Mouse (Mus musculus) frontal cortex, postnatal 14 days (tissue): ENCODE data around the gene Cd300lg.
A peak's percentile ranks its signal among the peaks of the same experiment; 100 is the strongest.

ENCODE experiments used
- DNase-seq, 2 experiments: peaks; one replicate each; pipeline ENCODE4 v3.0.0; 2022; ENCODE audit warnings: low spot score in 2 of 2

Gene Cd300lg

DNA sequence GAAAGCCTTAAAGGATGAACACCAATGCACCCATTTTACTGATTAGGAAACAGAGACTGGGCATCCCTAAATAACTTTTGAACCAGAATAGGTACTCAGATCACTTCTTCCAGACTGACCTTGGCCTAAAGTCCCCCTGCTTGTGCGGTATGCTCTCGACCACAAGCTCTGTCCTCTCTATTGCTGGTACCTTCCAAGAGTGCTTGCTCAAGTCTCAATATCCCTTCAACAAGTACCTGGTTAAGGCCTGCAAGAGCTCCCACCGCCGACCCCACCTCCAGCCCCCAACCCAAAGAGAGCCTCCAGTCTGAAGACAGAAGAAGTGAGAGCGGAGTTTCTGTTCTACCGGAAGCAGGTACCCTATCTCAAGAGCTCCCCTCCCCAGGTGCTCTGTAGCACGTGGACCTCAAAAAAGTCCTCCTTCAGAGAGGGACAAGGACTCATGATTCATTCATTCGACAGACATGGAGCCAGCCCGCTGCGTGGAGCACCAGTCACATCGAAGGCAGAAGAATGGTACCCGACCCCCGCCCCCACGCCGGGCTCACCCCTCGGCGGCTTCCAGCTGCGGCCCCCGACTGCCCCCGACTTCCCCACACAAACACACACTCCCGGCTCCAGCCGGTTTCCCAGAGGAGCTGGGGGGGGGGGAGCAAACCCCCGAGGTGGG lies 15.2 kb upstream of the Cd300lg start:
- no peak for DNase-seq

DNA sequence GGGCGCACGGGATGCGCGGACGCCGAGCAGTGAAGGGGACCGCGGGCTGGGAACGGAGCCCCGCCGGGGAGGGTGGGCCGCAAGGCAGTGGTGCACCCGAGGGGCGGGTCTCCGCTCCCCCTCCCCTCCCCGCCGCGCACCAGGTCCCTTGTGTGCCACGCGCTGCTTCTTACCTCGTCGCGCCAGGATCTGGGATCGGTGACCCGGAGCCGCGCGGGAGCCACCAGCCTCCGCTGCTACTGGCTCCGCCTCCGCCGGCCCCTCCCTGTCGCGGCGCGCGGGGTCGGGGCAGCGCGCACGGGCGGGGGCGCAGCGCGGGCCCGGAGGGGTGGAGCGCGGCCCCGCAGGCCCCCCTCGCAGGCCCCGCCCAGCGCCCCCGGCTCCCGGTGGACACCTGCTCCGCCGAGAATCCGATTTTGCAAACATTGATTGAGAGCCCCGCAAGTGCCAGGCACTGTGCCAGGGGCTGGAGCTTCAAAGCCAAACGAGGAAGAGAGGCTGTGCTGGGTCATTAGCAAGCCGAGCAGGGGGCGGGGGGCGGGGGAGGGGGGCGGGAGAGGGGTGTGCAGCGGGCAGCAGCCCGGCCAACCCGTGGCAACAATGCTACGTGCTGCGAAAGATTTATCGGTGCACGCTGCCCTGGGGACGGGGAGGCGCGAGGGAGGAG lies 14.5 kb upstream of the Cd300lg start:
- peak in 1 of 2 experiments; percentile 44 for DNase-seq

DNA sequence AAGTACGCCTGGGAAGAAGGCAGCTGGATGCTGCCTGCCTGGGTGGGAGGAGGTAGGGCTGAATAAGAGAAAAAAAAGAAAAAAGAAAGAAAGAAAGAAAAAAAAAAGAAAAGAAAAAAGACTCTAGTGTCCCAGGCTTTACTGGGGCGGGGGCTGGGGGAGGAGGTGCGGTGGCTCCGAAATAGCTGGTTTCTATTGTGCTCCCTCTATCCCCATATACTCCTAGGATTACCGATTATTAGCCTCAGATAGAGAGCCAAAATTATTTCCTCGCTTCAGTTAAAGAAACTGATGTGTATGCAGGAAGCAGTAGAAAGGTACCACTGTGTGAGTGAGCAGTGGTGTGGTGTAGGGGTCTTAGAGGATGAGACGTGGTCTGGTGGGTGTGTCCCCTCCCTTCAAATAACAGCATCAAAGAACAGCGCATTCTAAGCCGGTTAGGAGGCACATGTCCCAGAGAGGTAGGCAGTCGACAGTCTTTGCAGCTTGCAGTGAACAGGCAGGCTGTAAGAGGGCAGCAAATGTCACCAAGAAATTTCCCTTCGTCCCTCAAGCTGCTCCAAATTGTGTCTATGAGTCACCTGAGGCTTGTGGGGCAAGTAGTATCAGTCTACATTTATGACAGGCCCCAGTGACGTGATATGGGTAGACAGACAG lies 13.8 kb upstream of the Cd300lg start:
- DNase-seq, result no peak

DNA sequence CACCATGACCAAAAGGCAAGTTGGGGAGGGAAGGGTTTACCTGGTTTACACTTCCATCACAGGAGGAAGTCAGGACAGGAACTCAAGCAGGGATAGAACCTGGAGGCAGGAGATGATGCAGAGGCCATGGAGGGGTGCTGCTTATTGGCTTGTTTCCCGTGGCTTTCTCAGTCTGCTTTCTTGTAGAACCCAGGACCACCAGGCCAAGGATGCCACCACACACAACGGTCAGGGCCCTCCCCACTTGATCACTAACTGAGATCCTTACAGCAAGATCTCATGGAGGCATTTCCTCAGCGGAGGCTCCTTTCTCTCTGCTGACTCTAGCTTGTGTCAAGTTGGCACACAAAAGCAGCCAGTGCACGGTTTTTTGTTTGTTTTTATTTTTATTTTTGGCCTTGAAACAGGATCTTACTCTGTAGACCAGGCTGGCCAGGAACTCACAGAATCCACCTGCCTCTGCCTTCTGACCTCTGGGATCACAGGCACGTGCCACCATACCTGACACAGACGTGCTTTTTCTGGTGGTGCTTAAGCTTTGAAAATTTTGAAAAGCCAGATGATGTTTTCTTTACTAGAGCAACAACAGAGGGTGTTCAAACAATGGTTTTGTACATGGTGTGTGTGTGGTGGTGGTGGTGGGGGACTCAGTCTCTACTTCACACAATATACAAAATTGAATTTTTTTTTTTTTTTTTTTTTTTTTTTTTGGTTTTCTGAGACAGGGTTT lies 13.1 kb upstream of the Cd300lg start, which contains the start of gene Mpp3:
Mpp3 (minus strand) TSS at position 375 of the 730 bp plus-strand sequence.
- DNase-seq, result no peak

DNA sequence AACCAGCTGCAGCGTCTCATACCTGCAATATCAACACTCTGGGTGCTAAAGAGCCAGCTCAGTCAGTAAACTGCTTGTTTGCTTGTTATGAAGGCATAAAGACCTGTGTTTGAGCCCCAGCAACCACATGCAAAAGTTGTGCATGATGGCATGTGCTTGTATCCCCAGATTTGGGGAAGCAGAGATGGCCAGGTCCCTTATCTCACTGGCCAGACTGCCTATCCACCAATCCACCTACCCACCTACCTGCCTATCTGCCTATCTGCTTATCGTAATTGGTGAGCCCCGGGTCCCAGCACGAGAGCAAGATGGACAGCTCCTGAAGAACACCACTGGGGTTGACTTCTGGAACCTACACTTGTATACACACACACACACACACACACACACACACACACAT lies 12.0 kb upstream of the Cd300lg start:
- DNase-seq, result no peak

DNA sequence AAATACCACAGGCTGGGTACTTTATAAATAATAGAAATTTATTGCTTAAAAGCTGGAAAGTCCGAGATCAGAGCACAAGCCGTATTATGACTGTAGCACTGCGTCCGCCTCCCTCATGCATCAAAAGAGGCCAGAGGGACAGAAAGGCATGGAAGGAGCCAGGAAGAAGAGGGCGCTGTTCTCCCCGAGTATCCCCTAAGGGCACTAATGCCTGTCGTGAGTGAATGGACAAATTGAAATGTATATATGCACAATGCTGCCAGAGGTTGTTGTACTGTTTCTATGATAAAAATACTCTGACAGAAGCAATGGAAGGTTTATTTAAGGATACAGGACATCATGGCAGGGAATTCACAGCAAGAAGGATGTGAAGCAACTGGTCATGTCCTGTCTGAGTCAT lies 11.3 kb upstream of the Cd300lg start:
- DNase-seq, result no peak

DNA sequence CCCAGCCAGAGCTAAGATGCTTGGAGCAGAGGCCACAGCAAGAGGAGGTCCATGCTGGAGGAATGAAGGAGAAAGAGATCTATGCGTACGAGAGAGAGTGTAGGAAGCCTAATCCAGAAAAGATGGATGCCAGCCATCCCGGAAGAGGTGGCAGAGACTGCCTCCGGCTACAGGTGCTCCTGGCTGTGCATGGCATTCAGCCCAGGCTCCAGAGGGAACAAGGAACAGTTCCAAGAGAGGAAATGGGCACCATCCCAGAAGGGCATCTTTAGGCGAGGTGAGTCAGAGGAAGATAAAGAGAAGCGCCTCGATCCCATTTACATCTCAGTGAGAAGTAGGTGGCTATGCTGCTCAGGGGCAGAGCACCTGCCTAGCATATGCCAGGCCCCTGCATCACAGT lies 10.2 kb upstream of the Cd300lg start:
- DNase-seq, result no peak

DNA sequence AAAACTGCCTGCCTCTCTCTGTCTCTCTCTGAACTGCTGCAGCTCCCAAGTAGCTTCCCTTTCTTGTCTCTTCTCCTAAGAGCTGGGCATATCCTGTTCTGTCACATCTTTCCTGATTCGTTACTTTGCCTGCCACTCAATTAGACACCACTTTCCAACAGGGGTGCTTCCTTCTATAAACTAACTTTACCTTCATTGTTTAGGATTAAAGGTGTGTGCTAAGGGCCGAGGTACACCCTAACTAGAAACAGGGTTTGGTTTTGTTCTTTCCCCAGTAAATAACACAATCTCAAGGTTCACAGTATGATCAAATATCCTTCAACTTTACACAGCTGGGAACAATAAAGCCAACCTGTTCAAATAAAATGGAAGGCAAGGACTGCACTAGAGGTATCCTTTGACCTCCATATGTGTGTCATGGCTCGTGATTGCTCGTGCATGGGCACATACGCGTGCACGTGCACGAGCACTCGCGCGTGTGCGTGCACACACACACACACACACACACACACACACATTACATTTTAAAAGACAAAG lies 8.2 kb upstream of the Cd300lg start:
- DNase-seq, result no peak

DNA sequence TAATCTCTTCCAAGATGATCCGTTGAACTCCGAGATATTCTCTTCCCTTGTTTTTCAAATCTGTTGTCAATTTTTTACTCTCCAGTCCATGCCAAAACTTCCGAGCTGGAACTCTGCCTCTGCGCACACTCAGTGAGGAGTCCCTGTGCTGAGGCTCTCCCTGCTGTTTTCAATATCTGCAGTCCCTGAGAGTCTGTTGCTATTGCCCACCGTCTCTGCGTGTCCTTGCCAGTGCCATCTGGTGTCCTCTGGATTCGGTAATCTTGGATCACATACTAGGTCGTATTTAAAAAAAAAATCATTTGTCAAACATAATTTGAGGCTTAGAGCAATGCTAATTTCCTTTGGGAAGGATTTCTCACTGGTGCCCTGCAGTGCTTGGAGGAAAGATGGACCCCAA lies 6.4 kb upstream of the Cd300lg start:
- DNase-seq, result no peak

DNA sequence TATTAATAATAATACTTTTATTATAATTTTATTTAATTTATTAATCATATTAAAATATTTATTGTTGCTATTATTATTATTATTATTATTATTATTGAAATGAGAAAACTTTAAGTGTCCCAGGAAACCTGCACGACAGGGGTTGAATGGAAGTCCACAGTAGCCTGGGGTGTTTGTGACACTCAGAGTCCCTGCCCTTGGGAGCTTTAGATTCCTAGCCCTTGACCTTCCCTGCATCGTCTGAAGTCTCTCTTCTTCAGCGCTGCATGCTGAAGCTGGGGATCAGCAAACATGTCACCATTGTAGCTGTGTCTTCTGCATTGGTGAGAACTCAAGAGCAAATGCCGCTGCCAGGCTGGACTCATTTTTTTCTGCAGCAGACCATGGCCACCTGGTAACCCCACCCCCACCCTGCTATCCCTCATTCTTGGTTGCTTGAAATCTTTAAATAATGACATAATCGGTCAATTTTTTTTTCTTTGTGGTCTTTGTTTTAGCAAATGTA lies 5.8 kb upstream of the Cd300lg start:
- no peak for DNase-seq

DNA sequence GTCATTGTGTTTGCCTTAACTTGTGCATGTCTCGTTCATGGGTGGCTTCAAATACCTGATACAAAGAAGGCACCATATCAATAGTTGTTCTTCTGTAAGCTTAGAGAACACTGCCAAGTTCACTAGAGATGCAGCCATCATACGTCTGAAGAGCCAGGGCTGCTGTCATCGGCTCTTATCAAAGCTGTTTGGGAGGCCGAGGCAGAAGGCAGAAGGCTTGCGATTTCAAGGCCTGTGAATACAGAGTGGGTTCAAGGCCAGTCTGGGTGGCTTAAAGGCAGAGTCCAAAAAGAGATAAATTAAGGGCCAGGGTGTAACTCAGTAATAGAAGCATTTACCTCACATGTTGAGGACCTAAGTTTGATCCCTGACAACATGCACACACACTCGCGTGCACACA lies 5.0 kb upstream of the Cd300lg start:
- no peak for DNase-seq

DNA sequence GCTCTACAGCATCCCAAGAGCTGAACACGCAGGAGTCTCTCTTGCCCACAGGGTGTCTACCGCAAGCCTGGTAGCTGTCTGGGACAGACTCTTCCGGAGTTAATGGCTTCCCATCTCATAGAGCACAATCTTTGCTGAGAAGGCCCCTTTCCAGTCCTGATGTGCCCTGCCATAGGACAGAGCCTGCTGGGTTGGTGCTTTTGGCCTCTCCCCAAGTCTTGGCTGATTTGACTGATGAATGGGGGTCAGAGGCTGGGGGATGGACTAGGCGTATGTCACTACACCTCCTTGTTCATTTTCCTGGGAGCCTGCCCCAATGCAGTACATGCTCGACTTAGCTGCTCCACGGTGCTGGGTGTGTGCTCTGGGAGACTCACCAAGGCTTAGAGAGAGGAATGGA lies 3.5 kb upstream of the Cd300lg start:
- no peak for DNase-seq

DNA sequence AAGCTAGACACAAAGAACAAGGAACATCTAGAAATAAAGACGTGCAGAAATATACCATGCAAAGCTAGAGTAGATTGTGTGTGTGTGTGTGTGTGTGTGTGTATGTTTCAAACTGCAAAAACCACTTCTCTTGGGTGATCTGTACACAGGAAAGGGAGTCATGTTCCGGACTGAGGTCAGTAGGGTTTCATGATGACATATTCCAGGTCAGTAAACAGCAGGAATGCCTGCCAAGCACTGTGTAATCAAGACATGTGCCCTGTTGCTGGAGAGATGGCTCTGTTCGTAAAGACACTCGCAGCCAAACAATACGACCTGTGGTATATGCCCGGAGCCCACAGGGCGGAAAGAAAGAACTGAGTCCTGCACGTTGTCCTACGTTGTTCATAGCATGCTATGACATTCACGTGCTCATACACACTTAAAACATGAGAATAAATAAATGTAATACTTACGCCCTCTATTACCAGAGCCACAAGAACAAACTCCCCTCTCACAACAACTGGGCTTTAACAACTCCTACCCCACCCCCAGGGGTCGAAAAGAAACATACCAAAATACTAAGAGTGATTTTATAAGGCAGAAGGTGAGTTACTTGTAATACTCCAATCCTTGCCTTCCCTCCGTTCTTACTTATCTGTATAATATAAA lies 1.7 kb upstream of the Cd300lg start:
- no peak for DNase-seq

DNA sequence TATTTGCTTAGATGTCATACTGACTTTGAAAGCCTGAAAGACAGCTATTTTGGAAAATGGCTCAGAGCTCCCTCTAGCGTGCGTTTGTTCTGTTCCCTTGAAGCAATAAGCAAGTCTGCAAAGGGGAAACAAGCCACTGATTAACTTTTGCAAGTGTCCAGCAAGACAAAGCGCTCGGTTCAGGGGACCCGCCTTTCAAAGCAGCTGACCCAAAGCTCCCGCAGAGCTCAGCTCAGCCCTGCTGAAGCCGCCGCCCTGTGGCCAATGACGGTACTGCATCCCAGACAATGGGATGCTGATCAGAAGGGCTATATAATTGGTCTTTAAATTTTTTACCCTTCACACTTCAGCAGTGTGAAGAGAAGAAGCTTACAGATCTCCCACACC lies 1.2 kb upstream of the Cd300lg start:
- peak in 1 of 2 experiments; percentile 68 for DNase-seq

DNA sequence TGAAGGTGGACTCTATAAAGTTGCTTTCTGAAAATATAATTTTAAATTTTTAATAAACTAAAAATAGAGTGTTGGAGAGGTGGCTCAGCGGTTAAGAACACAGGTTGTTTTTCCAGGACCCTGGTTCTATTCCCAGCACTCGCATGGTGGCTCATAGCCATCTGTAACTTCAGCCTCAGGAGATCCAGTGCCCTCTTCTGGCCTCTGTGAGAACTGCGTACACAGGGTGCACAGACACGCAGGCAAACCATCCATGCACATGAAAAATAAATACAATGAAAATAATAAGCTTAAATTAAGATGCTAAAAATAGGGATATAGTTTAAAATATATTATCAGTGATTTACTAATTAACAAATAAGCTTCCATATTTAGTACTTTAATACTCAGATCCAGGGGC lies 663 bp upstream of the Cd300lg start:
- no peak for DNase-seq

DNA sequence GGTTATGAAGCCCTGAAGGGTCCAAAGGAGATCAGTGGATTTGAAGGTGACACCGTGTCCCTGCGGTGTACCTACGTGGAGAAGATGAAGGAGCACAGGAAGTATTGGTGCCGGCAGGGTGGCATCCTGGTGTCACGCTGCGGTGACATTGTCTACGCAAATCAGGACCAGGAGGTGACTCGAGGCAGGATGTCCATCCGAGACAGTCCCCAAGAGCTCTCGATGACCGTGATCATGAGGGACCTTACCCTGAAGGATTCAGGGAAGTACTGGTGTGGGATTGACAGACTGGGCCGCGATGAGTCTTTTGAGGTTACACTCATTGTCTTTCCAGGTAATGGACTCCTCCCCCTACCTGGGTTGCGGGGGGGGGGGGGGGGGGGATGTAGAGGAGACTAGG lies 1.7 kb downstream of the Cd300lg start:
- no peak for DNase-seq

DNA sequence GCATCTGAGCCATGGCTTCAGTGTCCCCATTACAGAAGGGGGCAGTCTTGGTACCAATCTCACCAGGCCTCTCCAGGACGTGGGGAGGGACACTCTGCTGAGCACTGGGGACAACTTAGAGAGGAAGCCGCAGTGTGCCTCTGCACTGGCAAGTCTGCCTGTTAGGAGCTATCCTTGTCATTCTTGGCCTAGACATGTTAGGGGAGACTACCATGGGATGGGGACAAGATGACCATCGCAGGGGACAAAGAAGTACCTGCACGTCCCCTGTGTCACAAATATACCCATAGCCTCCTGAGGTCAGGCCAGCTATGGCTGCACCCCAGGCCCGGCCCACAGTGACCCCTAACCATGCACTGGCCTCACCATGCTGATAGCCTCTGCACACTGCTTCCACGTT lies 2.1 kb downstream of the Cd300lg start:
- DNase-seq, result no peak

DNA sequence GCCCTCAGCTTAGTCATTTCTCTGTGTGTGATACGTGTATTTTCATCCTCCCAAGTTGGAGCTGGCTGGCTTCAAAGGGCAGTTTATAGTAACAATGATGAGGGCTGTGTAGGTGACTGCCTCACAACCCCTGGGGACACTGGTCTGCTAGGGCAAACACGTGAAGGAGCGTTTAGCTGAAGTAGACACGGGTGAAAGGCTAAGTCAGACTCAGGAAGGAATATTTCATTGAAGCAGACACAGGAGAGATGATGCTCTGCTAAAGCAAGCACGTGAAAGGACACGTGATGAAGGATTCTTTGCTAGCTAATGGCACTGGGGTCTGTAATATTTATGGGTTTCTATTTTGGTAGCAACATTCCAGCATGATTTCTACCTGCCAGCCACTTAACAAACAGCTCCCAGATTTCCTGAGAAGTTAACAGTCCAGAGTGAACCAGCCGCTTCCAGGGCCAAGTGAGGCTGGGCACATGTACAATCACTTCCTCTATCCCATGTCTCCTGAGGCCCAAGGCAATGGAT lies 3.4 kb downstream of the Cd300lg start:
- no peak for DNase-seq

DNA sequence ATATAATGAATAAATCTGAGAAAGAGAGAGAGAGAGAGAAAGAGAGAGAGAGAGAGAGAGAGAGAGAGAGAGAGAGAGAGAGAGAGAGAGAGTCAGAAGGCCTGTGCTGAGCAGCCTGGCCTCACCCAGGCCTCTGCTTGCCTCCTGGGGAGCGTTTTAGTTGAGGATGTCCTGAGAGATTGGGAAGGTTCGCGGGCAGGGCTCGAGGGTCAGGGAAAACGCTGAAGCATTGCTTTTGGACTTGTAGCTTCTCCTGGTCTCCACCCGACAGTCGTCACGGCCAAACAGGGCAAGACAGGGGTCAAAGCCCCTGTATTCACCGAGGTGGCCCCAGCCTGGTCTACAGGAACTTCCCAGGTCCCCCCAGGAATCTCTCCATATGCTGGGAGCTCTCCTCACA lies 5.3 kb downstream of the Cd300lg start:
- no peak for DNase-seq

DNA sequence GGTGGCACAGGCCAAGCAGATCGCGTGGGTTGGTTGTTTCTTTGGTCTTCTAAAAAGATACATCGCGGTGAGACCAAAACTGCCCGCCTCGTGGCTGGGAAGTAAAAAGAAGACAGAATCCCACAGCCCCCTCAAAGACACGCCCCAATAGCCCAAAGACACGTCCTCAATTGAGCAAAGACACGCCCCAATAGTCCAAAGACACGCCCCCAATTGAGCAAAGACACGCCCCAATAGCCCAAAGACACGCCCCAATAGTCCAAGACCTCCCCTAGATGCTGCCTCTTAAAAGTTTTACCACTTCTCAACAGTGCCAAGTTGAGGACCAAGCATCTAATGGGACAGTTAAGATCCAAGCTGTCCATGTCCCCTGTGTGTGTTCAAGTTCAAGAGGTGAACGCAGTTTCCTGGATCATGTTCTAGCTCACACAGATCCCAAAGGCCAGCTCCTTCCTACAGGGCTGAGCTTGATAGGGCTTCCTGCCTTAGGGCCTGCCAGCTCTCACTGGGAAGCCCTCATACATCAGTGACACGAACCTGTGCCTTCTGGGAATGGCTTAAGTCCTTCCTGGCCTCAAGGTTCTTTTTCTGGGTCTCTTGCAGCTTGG lies 8.7 kb downstream of the Cd300lg start:
- no peak for DNase-seq

DNA sequence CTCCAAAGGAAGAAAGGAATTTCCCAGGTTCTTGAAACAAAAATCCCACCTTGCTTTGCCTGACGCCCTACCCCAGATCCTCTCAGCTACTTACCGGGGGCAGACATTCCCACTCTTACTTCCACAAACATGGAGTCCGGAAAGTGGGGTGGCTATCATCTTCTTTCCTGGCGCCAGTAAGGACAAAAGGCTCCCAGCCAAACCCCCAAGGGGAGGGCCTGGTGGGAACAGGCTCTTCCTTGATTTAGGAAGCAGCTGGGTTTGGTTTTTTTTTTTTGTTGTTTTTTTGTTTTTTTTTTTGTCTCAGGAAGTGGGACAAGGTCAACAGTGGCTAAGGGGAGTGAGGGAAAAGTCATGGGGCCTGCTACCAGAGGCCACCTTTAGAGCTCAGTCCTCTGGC lies 10.2 kb downstream of the Cd300lg start:
- DNase-seq, result no peak
